Mouse (Mus musculus) limb, embryonic 12.5 days (tissue): Measurements from ENCODE around the gene Cadps2. TPM values are rescaled to one million over a fixed set of nuclear protein-coding genes. Genes with fewer than 3 reads are reported as not detected.
A peak's percentile ranks its signal among the peaks of the same experiment; 100 is the strongest.

Experiments
- ATAC-seq: fragments of 200-750 bp; cut with Nextera tagmentation; 2 replicates; pipeline ENCODE4 v1.8.0; 2017; ENCODE audit warnings: low read depth, moderate TSS enrichment; ENCODE audit not compliant: insufficient number of reproducible peaks, insufficient read depth, low FRiP score, low TSS enrichment
- H3K27ac ChIP-seq: fragments of 300-500 bp; sonication (generic); 2 replicates; pipeline ENCODE4 v1.5.1; 2016; ENCODE audit warnings: mild to moderate bottlenecking, moderate library complexity
- H3K27me3 ChIP-seq: fragments of 300-500 bp; sonication (generic); 2 replicates; pipeline ENCODE4 v1.6.1; 2016; ENCODE audit warnings: mild to moderate bottlenecking, moderate library complexity
- H3K36me3 ChIP-seq: fragments of 300-500 bp; sonication (generic); 2 replicates; pipeline ENCODE4 v1.6.1; 2016; ENCODE audit warnings: mild to moderate bottlenecking, moderate library complexity
- H3K4me1 ChIP-seq: fragments of 300-500 bp; sonication (generic); replicated peaks from 2 replicates; pipeline ENCODE4 v1.6.1; 2016
- H3K4me2 ChIP-seq: fragments of 300-500 bp; sonication (generic); 2 replicates; pipeline ENCODE4 v1.6.1; 2016; ENCODE audit warnings: mild to moderate bottlenecking, moderate library complexity
- H3K4me3 ChIP-seq: fragments of 300-500 bp; sonication (generic); replicated peaks from 2 replicates; pipeline ENCODE4 v1.5.1; 2016; ENCODE audit warnings: mild to moderate bottlenecking
- H3K9ac ChIP-seq: fragments of 300-500 bp; sonication (generic); replicated peaks from 2 replicates; pipeline ENCODE4 v1.6.1; 2016; ENCODE audit warnings: mild to moderate bottlenecking, moderate library complexity
- H3K9me3 ChIP-seq: fragments of 300-500 bp; sonication (generic); 2 replicates; pipeline ENCODE4 v1.6.1; 2016; ENCODE audit warnings: mild to moderate bottlenecking, moderate library complexity
- WGBS: fragments of 180-500 bp; shearing (Covaris S2); methylation state at CpG from one replicate; pipeline ENCODE4 v1.1.7; 2016; 5-methylcytosine and 5-hydroxymethylcytosine counted together
- polyA plus RNA-seq: library from polyadenylated mRNA; unstranded; fragments of >200 nt; fragmentation: Nextera tagmentation; extraction: Ambion mirVana; gene quantifications from 2 replicates; pipeline ENCODE4 v1.2.1, GENCODE M21; 2016

Gene Cadps2
- polyA plus RNA-seq, 1 experiment from 2014 or later = 4.8 TPM

GRCm38 (mm10) chr6:23273483-23273882 lies 565.7 kb downstream of the Cadps2 start:
- peaks cover 5% of the 10 kb centered on the region; the same call in 1 of the 2 replicates for H3K4me1 ChIP-seq
- H3K9me3 ChIP-seq = no peaks in the 10 kb centered on the region
- ATAC-seq = no peak
- 0 out of 2 replicates have a peak overlapping the region, but pooled peaks have one; percentile 31 for H3K4me2 ChIP-seq
- H3K27ac ChIP-seq = no peak overlapping the region
- no peak overlapping the region for H3K4me3 ChIP-seq
- no peak overlapping the region for H3K9ac ChIP-seq
- H3K36me3 ChIP-seq = no peaks in the 10 kb centered on the region
- H3K27me3 ChIP-seq = peaks cover 23% of the 10 kb centered on the region
- 74% methylated on average over 4 of the region's 4 CpGs for WGBS

DNA sequence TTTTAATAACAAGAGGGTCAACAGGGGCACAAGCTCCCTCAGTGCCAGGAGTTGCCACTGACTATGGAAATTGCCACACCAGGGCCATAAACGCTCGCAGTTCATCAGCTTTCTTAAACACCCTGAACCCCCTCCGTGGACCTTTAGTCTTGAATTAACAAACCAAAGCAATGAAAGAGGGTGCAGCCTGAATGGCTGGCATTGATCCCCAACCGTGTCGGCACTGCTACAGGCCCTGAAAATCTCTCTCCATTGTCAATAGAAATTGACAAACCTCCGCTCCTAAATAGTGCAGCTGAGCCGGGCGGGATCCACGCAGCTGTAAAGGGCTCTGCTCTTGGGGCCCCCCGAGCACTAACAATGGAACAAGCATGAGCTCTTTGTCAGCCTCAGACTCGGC lies 566.2 kb downstream of the Cadps2 start:
- Histone ChIP-seq H3K27ac (no peak overlapping the region), H3K4me3 (no peak overlapping the region), H3K4me2 (peak overlapping the region; percentile 31), H3K4me1 (peaks cover 5% of the 10 kb centered on the region; the same call in 1 of the 2 replicates), H3K27me3 (peaks cover 23% of the 10 kb centered on the region), H3K9me3 (no peaks in the 10 kb centered on the region), H3K36me3 (no peaks in the 10 kb centered on the region), H3K9ac (no peak overlapping the region)
- WGBS = 3% methylated on average over 11 of the region's 11 CpGs
- ATAC-seq = no peak

GRCm38 (mm10) chr6:23272542-23272941 lies 566.7 kb downstream of the Cadps2 start:
- Histone ChIP-seq H3K9ac (no peak overlapping the region), H3K36me3 (no peaks in the 10 kb centered on the region), H3K27me3 (peaks cover 25% of the 10 kb centered on the region), H3K4me1 (peaks cover 5% of the 10 kb centered on the region; the same call in 1 of the 2 replicates), H3K4me2 (no peak overlapping the region), H3K4me3 (no peak overlapping the region), H3K27ac (no peak overlapping the region), H3K9me3 (no peaks in the 10 kb centered on the region)
- 31% methylated on average over 7 of the region's 7 CpGs for WGBS
- ATAC-seq = no peak

DNA sequence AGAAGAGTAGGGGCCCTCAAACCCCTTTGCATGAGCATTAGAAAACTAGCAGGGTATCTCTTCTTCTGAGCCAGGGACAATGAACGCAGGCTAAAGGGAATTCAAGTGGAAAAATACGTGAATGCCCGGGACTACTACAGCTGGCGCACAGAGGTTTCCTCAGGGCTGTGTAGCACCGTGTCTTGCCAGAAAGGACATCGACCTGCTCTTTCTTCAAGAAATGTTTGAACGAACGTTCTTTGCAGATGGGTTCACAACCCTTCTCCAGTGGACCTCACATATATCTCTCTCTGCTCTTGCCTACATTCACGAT lies 578.5 kb downstream of the Cadps2 start:
- Histone ChIP-seq H3K27me3 (peaks cover 74% of the 10 kb centered on the region), H3K27ac (no peak overlapping the region), H3K9me3 (no peaks in the 10 kb centered on the region), H3K4me2 (peak overlapping the region; percentile 43), H3K4me1 (peaks cover 5% of the 10 kb centered on the region), H3K36me3 (no peaks in the 10 kb centered on the region), H3K4me3 (peak overlapping the region; percentile 22), H3K9ac (no peak overlapping the region)
- no peak for ATAC-seq
- WGBS = 1% methylated on average over 9 of the region's 9 CpGs

DNA sequence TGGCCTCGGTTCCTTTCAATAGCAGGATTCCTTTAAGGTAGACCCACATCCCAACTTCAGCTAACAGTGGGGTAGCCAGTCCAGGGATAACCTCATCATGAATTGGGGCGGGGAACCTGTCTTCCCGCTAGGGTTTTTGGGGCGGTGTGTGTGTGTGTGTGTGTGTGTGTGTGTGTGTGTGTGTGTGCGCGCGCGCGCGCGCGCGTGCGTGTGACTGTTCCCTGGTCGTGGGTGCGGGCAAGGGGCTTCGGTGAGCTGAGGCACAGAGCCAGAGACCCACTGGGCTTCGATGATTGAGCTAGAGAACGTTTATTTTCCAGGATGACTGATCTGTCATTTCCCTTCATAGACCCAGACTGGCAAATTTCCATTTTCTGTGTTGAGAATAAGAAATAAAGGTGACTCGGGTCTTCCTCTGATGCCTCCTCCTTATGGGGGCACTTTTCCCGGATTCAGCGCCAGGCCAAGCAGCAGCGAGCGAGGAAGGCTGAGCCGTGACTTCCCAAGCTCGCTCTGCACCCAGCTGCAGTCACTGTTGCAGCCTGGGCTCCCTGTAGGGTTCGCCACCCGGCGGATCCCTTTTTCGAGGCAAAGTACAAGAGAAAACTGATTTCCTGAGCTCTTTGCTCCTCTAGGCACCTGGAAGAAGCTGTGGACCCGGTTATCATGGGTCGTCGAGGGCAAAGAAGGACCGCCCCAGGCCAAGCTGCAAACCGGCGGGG lies 579.0 kb downstream of the Cadps2 start:
- WGBS = 2% methylated on average over 36 of the region's 36 CpGs
- no peak; the same call in 1 of the 2 replicates for ATAC-seq
- peak overlapping the region; percentile 43 for H3K4me2 ChIP-seq
- H3K27ac ChIP-seq = no peak overlapping the region
- peaks cover 78% of the 10 kb centered on the region for H3K27me3 ChIP-seq
- no peaks in the 10 kb centered on the region for H3K9me3 ChIP-seq
- H3K4me3 ChIP-seq = peak overlapping the region; percentile 22
- H3K9ac ChIP-seq = no peak overlapping the region
- peaks cover 5% of the 10 kb centered on the region for H3K4me1 ChIP-seq
- no peaks in the 10 kb centered on the region for H3K36me3 ChIP-seq

GRCm38 (mm10) chr6:23257981-23258380 lies 581.2 kb downstream of the Cadps2 start:
- Histone ChIP-seq H3K4me3 (no peak overlapping the region), H3K27ac (no peak overlapping the region), H3K4me2 (no peak overlapping the region), H3K27me3 (peaks cover 88% of the 10 kb centered on the region), H3K36me3 (no peaks in the 10 kb centered on the region), H3K9me3 (no peaks in the 10 kb centered on the region), H3K4me1 (peaks cover 13% of the 10 kb centered on the region), H3K9ac (no peak overlapping the region)
- no peak for ATAC-seq
- WGBS = 14% methylated on average over 3 of the region's 3 CpGs

- WGBS = 1% methylated on average over 8 of the region's 8 CpGs
- Histone ChIP-seq H3K9me3 (no peaks in the 10 kb centered on the region), H3K27ac (no peak overlapping the region), H3K4me2 (no peak overlapping the region), H3K4me3 (no peak overlapping the region), H3K27me3 (peaks cover 84% of the 10 kb centered on the region), H3K36me3 (no peaks in the 10 kb centered on the region), H3K4me1 (peaks cover 8% of the 10 kb centered on the region; the same call in 1 of the 2 replicates), H3K9ac (no peak overlapping the region)
- ATAC-seq = no peak
Observed at GRCm38 (mm10) chr6:23255161-23255560, 584.1 kb downstream of the Cadps2 start.

DNA sequence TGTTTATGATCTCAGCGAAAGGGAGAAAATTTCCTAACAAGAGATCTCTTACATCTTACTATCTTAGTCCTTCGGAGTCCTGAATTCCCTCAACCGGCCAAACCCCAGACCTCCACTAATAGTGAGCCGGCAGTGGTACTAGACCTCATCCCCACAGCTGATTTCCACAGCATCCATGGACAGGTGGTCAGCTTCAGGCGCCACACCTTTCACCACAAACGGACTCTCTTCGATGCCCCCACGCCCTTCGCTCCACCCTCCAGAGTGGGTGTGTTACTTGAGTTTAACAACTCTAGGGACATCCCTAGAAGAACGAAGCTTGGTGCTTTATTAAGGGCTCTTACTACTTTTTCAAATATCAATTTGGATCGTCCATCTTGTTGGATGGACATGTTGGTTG lies 584.6 kb downstream of the Cadps2 start:
- H3K4me1 ChIP-seq = peaks cover 9% of the 10 kb centered on the region
- H3K27ac ChIP-seq = no peak overlapping the region
- peaks cover 84% of the 10 kb centered on the region for H3K27me3 ChIP-seq
- no peak for ATAC-seq
- no peak overlapping the region for H3K9ac ChIP-seq
- 3% methylated on average over 11 of the region's 11 CpGs for WGBS
- no peak overlapping the region for H3K4me3 ChIP-seq
- H3K9me3 ChIP-seq = no peaks in the 10 kb centered on the region
- H3K36me3 ChIP-seq = no peaks in the 10 kb centered on the region
- no peak overlapping the region for H3K4me2 ChIP-seq

GRCm38 (mm10) chr6:23253353-23254311 lies 585.6 kb downstream of the Cadps2 start:
- Histone ChIP-seq H3K36me3 (no peaks in the 10 kb centered on the region), H3K4me2 (peak overlapping the region; percentile 43), H3K4me3 (peak overlapping the region; percentile 21), H3K4me1 (peaks cover 20% of the 10 kb centered on the region), H3K27me3 (peaks cover 84% of the 10 kb centered on the region), H3K27ac (no peak overlapping the region), H3K9ac (no peak overlapping the region; the same call in 1 of the 2 replicates), H3K9me3 (no peaks in the 10 kb centered on the region)
- no peak for ATAC-seq
- under 1% methylated on average over 43 of the region's 43 CpGs for WGBS

GRCm38 (mm10) chr6:23252196-23253135 lies 586.8 kb downstream of the Cadps2 start:
- Histone ChIP-seq H3K27ac (no peak overlapping the region), H3K4me3 (no peak overlapping the region)
- ATAC-seq = no peak

More at GRCm38 (mm10) chr6:23252196-23253135, 586.8 kb downstream of the Cadps2 start:
- Histone ChIP-seq H3K4me1 (peaks cover 30% of the 10 kb centered on the region), H3K9me3 (no peaks in the 10 kb centered on the region), H3K9ac (no peak overlapping the region), H3K36me3 (no peaks in the 10 kb centered on the region), H3K27me3 (peaks cover 84% of the 10 kb centered on the region), H3K4me2 (no peak overlapping the region)
- 2% methylated on average over 20 of the region's 20 CpGs for WGBS
